Mouse (Mus musculus) heart, embryonic 14.5 days (tissue): ENCODE data around the gene F2r. TPM values are rescaled to one million over a fixed set of nuclear protein-coding genes. Genes with fewer than 3 reads are reported as not detected.

Source experiments
- ATAC-seq: fragments of 200-750 bp; cut with Nextera tagmentation; 2 replicates; pipeline ENCODE4 v1.8.0; 2017; ENCODE audit warnings: low read depth, moderate TSS enrichment; ENCODE audit not compliant: insufficient number of reproducible peaks, insufficient read depth, low FRiP score
- H3K27ac ChIP-seq, 2 experiments: fragments of 200-500 bp in 1 of 2; fragments of 300-500 bp in 1 of 2; sonication (generic) in 1 of 2; replicated peaks in 1 of 2; 2 replicates each; pipeline ENCODE4 v1.5.1; 2012 to 2014; ENCODE audit warnings: low read depth in 2 of 2, low read length in 2 of 2, control low read depth in 1 of 2, mild to moderate bottlenecking in 1 of 2, mixed read lengths in 1 of 2; ENCODE audit not compliant: control insufficient read depth in 1 of 2, insufficient read depth in 1 of 2
- H3K27me3 ChIP-seq: fragments of 300-500 bp; sonication (generic); 2 replicates; pipeline ENCODE4 v1.6.1; 2014; ENCODE audit warnings: mild to moderate bottlenecking, low read length, control low read depth; ENCODE audit not compliant: control insufficient read depth, insufficient read depth
- H3K36me3 ChIP-seq: fragments of 300-500 bp; sonication (generic); 2 replicates; pipeline ENCODE4 v1.6.1; 2014; ENCODE audit warnings: mild to moderate bottlenecking, control low read depth, low read length, mixed read lengths; ENCODE audit not compliant: control insufficient read depth, insufficient read depth
- H3K4me1 ChIP-seq, 2 experiments: fragments of 200-500 bp in 1 of 2; fragments of 300-500 bp in 1 of 2; sonication (generic) in 1 of 2; 2 replicates each; pipeline ENCODE4 v1.6.1; 2012 to 2014; ENCODE audit warnings: low read length in 2 of 2, control low read depth in 1 of 2, mixed read lengths in 1 of 2; ENCODE audit not compliant: control insufficient read depth in 2 of 2, insufficient read depth in 2 of 2
- H3K4me2 ChIP-seq: fragments of 300-500 bp; sonication (generic); 2 replicates; pipeline ENCODE4 v1.6.1; 2014; ENCODE audit warnings: mild to moderate bottlenecking, low read length
- H3K4me3 ChIP-seq, 2 experiments: fragments of 200-500 bp in 1 of 2; fragments of 300-500 bp in 1 of 2; sonication (generic) in 1 of 2; 2 replicates each; pipeline ENCODE4 v1.5.1; 2012 to 2014; ENCODE audit warnings: low read length in 2 of 2, mild to moderate bottlenecking in 2 of 2, control low read depth in 1 of 2, low read depth in 1 of 2, moderate library complexity in 1 of 2; ENCODE audit not compliant: control insufficient read depth in 1 of 2, insufficient read depth in 1 of 2
- H3K9ac ChIP-seq: fragments of 300-500 bp; sonication (generic); 2 replicates; pipeline ENCODE4 v1.6.1; 2014; ENCODE audit warnings: mild to moderate bottlenecking, low read length
- H3K9me3 ChIP-seq: fragments of 300-500 bp; sonication (generic); 2 replicates; pipeline ENCODE4 v1.6.1; 2016; ENCODE audit warnings: low read length, control low read depth; ENCODE audit not compliant: control insufficient read depth
- WGBS: fragments of 180-500 bp; shearing (Covaris S2); extraction: QIAGEN DNeasy Blood & Tissue Kit; methylation state at CpG from one replicate; pipeline ENCODE4 v1.1.7; 2014; 5-methylcytosine and 5-hydroxymethylcytosine counted together
- polyA plus RNA-seq: library from polyadenylated mRNA; unstranded; fragments of >200 nt; fragmentation: Nextera tagmentation; extraction: Ambion mirVana; gene quantifications from 2 replicates; pipeline ENCODE4 v1.2.1, GENCODE M21; 2014

The F2r gene
- polyA plus RNA-seq, 1 experiment from 2014 or later: 133 TPM

- Histone ChIP-seq H3K4me1 (peaks cover 4 to 24% of the 10 kb centered on the region in 2 experiments; a peak in 3 of 4 replicates), H3K9me3 (no peaks in the 10 kb centered on the region), H3K27me3 (no peaks in the 10 kb centered on the region), H3K27ac (0 out of 4 replicates have a peak overlapping the region, but pooled peaks of 1 of the 2 experiments have one; percentile 86), H3K4me2 (no peak overlapping the region), H3K36me3 (no peaks in the 10 kb centered on the region), H3K9ac (no peak overlapping the region), H3K4me3 (no peak overlapping the region)
- no peak for ATAC-seq
- WGBS: 86% methylated on average over 6 of the region's 6 CpGs
Measured at GRCm38 (mm10) chr13:95632144-95632543, 13.9 kb upstream of the F2r start.

GRCm38 (mm10) chr13:95630747-95631146 is 12.5 kb upstream of the F2r start:
- H3K4me2 ChIP-seq: no peak overlapping the region
- H3K9me3 ChIP-seq: no peaks in the 10 kb centered on the region
- no peak for ATAC-seq
- no peak overlapping the region for H3K27ac ChIP-seq
- no peak overlapping the region for H3K4me3 ChIP-seq
- peaks cover 6 to 24% of the 10 kb centered on the region in 2 experiments; a peak in 3 of 4 replicates for H3K4me1 ChIP-seq
- H3K27me3 ChIP-seq: no peaks in the 10 kb centered on the region
- H3K36me3 ChIP-seq: no peaks in the 10 kb centered on the region
- H3K9ac ChIP-seq: no peak overlapping the region
- 58% methylated on average over 2 of the region's 2 CpGs for WGBS

GRCm38 (mm10) chr13:95629751-95630150 is 11.5 kb upstream of the F2r start:
- Histone ChIP-seq H3K36me3 (no peaks in the 10 kb centered on the region), H3K4me1 (peaks cover 6 to 20% of the 10 kb centered on the region in 2 experiments; a peak in 3 of 4 replicates), H3K4me3 (no peak overlapping the region), H3K9ac (no peak overlapping the region), H3K4me2 (no peak overlapping the region), H3K27me3 (no peaks in the 10 kb centered on the region), H3K9me3 (no peaks in the 10 kb centered on the region), H3K27ac (no peak overlapping the region)
- 87% methylated on average over 10 of the region's 10 CpGs for WGBS
- ATAC-seq: no peak

- Histone ChIP-seq H3K4me1 (peaks cover 4 to 7% of the 10 kb centered on the region in 2 experiments; a peak in 3 of 4 replicates), H3K9me3 (no peaks in the 10 kb centered on the region), H3K4me2 (no peak overlapping the region), H3K27me3 (no peaks in the 10 kb centered on the region), H3K4me3 (no peak overlapping the region), H3K27ac (no peak overlapping the region), H3K36me3 (no peaks in the 10 kb centered on the region), H3K9ac (no peak overlapping the region)
- no peak for ATAC-seq
- WGBS: 69% methylated on average over 7 of the region's 7 CpGs
Measured at GRCm38 (mm10) chr13:95626696-95627095, 8.4 kb upstream of the F2r start.

GRCm38 (mm10) chr13:95623042-95623441 is 4.8 kb upstream of the F2r start:
- H3K36me3 ChIP-seq: no peaks in the 10 kb centered on the region
- H3K4me3 ChIP-seq: no peak overlapping the region
- no peak overlapping the region for H3K4me2 ChIP-seq
- H3K27ac ChIP-seq: no peak overlapping the region
- WGBS: 63% methylated on average over 3 of the region's 3 CpGs
- H3K9me3 ChIP-seq: no peaks in the 10 kb centered on the region
- no peak for ATAC-seq
- no peaks in the 10 kb centered on the region for H3K27me3 ChIP-seq
- H3K4me1 ChIP-seq: peaks cover 12% of the 10 kb centered on the region in 2 experiments; a peak in 3 of 4 replicates
- no peak overlapping the region for H3K9ac ChIP-seq

- H3K9ac ChIP-seq: no peak overlapping the region
- no peak overlapping the region for H3K4me3 ChIP-seq
- peaks cover 11 to 15% of the 10 kb centered on the region in 2 experiments for H3K4me1 ChIP-seq
- H3K27ac ChIP-seq: no peak overlapping the region; a peak in 1 of 4 replicates
- no peaks in the 10 kb centered on the region for H3K9me3 ChIP-seq
- H3K4me2 ChIP-seq: no peak overlapping the region
- WGBS: 38% methylated on average over 3 of the region's 3 CpGs
- no peaks in the 10 kb centered on the region for H3K36me3 ChIP-seq
- H3K27me3 ChIP-seq: no peaks in the 10 kb centered on the region
- ATAC-seq: no peak
Measured at GRCm38 (mm10) chr13:95621563-95621962, 3.3 kb upstream of the F2r start.

GRCm38 (mm10) chr13:95618859-95619258 is 572 bp upstream of the F2r start:
- Histone ChIP-seq H3K4me2 (peak overlapping the region; percentile 79), H3K9me3 (no peaks in the 10 kb centered on the region), H3K36me3 (peaks cover 13% of the 10 kb centered on the region; the same call in 1 of the 2 replicates), H3K4me1 (peaks cover 15 to 37% of the 10 kb centered on the region in 2 experiments), H3K27ac (peak overlapping the region; percentile 51 to 91; a peak in 3 of 4 replicates), H3K27me3 (no peaks in the 10 kb centered on the region), H3K4me3 (peak overlapping the region; percentile 68 to 80), H3K9ac (peak overlapping the region; percentile 98)
- 12% methylated on average over 13 of the region's 13 CpGs for WGBS
- ATAC-seq: no peak

- Histone ChIP-seq H3K27ac (peak overlapping the region; percentile 76 to 91), H3K9me3 (no peaks in the 10 kb centered on the region), H3K36me3 (peaks cover 18% of the 10 kb centered on the region), H3K9ac (peak overlapping the region; percentile 98), H3K27me3 (no peaks in the 10 kb centered on the region), H3K4me2 (peak overlapping the region; percentile 79), H3K4me3 (peak overlapping the region; percentile 68 to 80), H3K4me1 (peaks cover 15 to 42% of the 10 kb centered on the region in 2 experiments)
- peak; percentile 13; the same call in 1 of the 2 replicates for ATAC-seq
- WGBS: under 1% methylated on average over 21 of the region's 21 CpGs
Measured at GRCm38 (mm10) chr13:95617671-95618171, 566 bp downstream of the F2r start.
